Mouse (Mus musculus): ENCODE results near the gene Tln1.
"Not testable (repeated sequence)": the region's sequence is repeated elsewhere in the genome, so short reads cannot be mapped to it uniquely, and the experiment has no call there.

Tln1 gene

DNA sequence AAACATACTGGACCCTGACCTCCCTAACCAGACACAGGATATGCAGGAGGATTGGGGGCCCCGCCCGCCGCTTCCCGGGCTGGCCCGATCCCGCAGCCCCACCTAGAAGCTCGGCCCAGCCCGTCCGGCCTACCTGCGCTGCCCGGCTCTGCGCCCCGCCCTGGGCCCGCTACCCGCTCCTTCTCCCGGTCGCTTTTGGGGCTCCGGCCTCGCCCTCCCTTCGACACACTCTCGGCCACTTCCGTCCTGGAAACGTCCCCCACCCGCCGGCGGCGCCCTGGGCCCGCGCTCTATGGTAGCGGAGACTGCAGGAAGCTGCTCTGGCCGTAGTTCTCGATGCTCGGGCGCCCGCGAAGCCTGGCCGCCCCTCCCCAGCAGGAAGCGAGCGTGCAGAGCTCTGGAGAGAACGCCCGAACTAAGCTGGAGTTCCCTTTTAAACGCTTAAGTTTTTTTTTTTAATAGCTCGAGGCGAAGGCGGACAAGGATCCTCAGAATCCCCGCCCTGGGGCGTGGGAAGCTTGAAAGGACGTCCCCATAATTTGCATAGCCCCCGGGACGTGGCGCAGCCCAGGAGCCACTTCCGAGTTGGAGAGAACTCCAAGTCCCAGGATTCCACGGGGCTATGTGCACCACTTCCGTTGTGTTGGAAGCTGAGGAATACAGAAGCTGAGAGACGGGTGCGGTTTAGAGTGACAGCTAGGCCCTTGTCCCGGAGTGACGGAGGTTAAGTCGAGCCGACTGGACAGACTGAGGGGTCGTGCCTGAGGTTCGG, at the start of gene Tln1, which contains the start of gene Creb3:
Gene Tln1 (minus strand): TSS at position 695 of the 772 bp plus-strand sequence.
Gene Creb3 (plus strand): TSS at position 336 of the 772 bp plus-strand sequence.
- DNase-seq (ENCODE audit: low spot score in 2 of 2): peak; percentile 90 to 94

- DNase-seq (ENCODE audit: low spot score in 2 of 2): no peak
These were observed 42.5 kb upstream of the Tln1 start for GRCm38 (mm10) chr4:43604751-43605685.

DNA sequence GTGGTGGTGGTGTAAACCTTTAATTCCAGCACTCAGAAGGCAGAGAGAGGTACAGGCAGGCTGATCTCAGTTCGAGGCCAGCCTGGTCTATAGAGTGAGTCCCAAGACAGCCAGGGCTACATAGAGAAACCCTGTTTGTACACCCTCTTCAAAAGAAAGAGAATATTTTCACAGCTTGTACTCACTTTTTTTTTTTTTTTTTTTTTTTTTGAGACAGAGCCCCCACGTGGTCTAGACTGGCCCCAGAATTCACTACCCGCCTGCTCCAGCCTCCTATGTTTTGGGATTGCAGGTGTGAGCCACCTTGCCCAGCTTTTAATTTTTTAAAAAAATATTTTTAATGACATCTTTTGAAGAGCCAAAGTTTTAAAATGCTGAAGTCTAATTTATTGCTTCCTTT, 41.6 kb upstream of the Tln1 start:
- no peak for DNase-seq (ENCODE audit: low spot score in 2 of 2)

DNA sequence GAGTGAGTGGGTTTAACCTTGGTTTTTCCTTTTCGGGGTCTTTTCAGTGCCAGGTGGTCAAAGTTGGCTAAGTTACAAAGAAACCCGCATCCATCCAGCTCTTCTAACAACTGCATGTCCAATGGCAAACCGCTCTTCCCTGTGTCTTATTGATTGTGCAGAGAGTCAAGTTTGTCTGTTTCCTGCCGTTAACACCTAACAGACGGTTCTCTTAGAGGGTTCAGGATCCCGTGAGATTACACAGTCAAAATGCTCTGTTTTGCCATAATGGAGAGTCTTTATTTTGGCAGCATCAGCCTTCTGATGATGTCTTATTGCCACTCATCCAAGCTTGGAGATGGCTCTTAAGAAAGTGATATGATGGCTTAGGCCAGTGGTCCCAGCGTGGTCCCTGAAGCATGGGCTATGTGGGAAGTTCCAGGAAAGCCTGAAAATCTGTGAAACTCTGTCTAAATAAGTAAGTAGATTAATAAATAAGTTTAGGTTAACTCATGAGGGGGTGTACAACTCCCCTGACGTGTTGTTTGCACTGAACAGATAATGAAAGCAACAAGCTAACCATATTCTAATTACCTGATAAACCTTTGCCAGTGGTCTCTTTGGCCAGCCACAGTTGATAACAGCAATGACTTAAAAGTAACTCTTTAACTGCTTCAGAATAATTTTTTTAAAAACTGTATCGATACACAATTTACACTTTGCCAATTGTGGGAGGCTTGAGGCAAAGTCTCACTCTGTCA, 37.9 kb upstream of the Tln1 start:
- DNase-seq (ENCODE audit: low spot score in 2 of 2): no peak

GRCm38 (mm10) chr4:43598650-43599380, 36.3 kb upstream of the Tln1 start:
- DNase-seq (ENCODE audit: low spot score in 2 of 2): no peak

- no peak for DNase-seq (ENCODE audit: low spot score in 2 of 2)
These were observed 35.7 kb upstream of the Tln1 start for GRCm38 (mm10) chr4:43598200-43598599.

GRCm38 (mm10) chr4:43596597-43596996, 34.1 kb upstream of the Tln1 start:
- not testable (repeated sequence) for DNase-seq (ENCODE audit: low spot score in 2 of 2)

GRCm38 (mm10) chr4:43593453-43593852, 31.0 kb upstream of the Tln1 start:
- no peak for DNase-seq (ENCODE audit: low spot score in 2 of 2)

DNA sequence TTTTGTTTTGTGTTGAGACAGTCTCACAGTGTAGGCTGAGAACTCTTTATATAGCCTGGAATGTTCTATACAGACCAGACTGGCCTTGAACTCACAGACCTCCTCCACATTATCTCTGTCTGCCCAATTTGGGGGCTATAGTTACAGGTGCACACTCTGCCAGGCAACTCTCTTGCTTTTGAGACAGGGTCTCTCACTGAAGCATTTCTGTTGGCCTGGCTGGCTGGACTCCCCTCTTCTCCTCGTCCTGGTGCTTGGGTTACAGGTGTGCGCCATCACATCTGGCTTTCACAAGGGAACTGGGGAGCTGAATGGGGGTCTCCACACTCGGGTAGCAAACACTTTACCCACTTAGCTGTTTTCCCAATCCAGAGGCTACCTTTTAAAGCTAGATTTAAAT, 29.5 kb upstream of the Tln1 start:
- DNase-seq (ENCODE audit: low spot score in 2 of 2): no peak

DNA sequence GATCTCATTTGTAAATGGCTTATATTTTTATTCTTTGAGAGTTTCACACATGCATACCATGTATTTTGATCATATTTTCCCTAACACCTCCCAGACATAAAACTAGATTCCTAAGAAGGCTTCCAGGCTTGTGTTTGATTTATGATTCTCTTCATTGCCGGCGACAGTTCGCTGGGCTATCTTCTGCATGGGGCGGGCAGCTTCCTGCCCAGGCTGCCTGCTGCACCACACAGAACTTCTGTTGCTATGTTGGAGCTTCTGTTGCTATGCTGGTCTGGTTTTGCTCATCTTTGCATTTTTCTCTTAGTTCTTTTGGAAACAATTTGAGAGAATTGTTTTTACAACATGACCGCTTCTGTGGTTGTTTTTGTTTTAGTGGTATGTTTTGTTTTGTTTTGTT, 29.1 kb upstream of the Tln1 start:
- DNase-seq (ENCODE audit: low spot score in 2 of 2): no peak

DNA sequence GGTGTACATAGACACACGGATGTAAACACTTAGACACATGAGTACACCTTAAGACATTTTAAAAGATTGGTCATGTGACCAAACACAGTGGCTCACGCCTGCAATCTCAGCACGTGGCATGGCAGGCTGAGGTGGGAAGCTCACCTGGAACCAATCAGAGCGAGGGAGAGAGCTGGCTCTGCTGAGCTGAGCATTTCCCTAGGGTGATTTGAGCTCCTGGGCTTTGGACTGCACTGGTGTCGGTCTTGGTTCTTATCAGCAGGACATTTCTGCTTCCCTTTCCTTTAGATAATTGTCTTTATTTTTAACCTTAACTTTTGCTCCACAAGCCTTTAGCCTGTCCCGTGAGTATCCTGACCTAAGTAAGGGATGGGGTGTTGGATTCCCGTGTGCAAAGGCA, 25.2 kb upstream of the Tln1 start:
- DNase-seq (ENCODE audit: low spot score in 2 of 2): no peak

DNA sequence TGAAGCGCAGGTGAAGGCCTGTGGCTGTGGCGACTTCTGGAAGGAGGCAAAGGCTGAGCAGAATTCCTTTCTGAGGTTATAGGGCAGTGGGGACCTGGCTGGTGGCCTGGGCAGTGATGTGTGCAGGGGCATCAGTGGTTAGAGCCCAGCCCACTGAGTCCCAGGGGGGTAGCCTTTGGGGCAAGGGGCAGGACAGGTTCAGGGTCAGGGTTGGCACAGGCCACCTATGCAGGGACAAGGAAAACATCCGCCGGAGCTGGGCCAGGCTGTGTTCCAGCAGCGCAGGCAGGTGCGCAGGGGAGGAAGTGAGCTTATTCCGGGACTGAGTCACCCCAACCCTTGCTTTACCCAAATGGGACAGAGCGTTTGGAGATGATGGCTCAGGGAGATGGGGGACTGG, 23.9 kb upstream of the Tln1 start:
- no peak for DNase-seq (ENCODE audit: low spot score in 2 of 2)

DNA sequence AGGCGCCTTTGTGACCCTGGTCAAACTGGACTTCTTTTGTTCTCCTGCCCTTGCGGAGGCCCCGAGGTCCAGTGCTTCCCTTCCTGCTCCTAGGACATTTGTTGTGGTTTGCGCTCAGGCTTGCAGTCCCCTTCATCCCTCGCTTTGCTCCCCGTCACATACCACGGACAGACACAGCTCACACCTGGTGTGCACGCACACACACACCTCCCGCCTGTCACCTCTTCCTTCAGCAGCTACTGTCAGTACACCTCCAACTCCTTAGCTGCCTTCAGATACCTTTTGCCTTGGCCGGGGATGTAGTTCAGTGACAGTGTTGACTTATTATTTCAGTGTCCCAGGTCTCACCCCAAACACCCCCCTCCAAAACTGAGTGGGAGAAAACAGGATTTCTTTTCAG, 23.2 kb upstream of the Tln1 start:
- DNase-seq (ENCODE audit: low spot score in 2 of 2): no peak

- no peak for DNase-seq (ENCODE audit: low spot score in 2 of 2)
These were observed 22.2 kb upstream of the Tln1 start, which contains the start of gene Msmp for GRCm38 (mm10) chr4:43584444-43585416. TSS of gene Msmp (minus strand) at chr4:43584494.

- DNase-seq (ENCODE audit: low spot score in 2 of 2): no peak
These were observed 20.9 kb upstream of the Tln1 start for GRCm38 (mm10) chr4:43583421-43583820.

DNA sequence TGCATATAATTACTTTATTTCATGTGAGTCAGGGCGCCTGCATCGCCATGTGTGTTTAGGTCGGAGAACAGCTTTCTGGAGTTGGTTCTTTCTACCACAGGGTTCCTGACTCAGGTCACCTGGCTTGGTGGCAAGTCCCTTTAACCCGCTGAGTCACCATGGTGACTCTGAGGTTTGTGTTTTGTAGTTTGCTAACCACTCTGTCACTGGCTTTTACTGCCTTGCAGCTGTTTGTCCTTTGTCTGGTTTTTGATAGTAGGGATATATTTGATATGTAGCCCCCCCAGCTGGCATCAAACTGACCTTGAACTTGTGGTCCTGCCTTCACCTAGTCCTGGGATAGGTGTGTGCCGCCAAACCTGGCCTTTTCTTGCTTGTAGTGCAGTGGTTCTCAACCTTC, 19.8 kb upstream of the Tln1 start:
- DNase-seq (ENCODE audit: low spot score in 2 of 2): no peak

DNA sequence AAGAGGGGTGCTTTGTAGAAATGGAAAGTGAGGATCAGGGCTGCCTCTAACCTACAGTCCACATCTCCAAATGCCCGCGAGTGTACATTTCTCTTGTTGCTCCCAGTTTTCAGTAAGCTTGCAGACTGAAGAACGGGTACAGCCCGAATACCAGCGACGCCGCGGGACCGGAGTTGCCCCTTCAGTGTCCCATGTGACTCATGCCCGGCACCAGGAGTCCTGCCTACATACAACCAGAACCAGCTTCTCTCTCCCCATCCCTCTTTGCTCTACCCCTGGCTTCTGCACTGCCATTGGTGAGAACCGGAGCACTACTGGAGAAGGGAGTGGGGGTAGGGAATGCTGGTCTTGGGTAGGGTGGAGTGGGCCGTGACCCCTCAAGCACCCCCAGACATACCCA, 18.9 kb upstream of the Tln1 start:
- DNase-seq (ENCODE audit: low spot score in 2 of 2): no peak

DNA sequence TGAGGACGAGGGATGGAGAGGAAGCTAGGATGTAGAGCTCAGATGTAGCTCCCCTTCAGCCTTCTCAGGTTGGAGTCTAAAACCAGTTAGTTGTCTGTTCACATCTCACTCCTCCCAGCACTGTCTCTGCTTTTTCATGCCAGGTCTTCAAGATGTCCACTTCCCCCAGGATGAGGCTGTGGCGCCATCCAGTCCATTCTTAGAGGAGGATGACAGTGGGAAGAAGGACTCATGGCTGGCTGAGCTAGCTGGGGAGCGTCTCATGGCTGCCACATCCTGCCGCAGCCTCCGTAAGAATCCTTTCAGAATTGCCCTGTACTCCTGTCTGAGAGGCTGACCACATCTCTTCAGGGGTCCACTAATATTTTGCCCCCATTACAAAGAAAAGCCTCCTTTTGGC, 18.2 kb upstream of the Tln1 start:
- no peak for DNase-seq (ENCODE audit: low spot score in 2 of 2)

DNA sequence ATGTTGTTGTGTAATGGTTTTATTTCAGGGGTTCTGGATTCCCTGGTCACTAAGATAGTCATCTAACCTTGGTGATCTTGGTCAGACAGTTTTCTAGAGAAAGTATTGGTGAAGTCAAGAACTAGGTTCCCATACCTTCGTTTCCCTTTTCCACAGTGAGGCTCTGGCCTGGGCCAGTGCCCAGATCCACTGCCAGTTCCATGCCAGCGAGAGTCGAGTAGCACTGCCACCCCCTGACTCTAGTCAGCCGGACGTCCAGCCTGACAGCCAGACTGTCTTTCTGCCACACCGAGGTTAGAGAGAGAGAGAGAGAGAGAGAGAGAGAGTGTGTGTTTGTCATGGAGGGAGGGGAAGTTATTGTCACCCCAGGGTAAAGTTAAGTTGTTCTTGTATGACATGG, 17.2 kb upstream of the Tln1 start:
- DNase-seq (ENCODE audit: low spot score in 2 of 2): no peak

GRCm38 (mm10) chr4:43579256-43579655, 16.8 kb upstream of the Tln1 start:
- no peak for DNase-seq (ENCODE audit: low spot score in 2 of 2)

All from frontal cortex, postnatal 14 days (tissue).